Mouse (Mus musculus) heart, postnatal 0 days (tissue): ENCODE data around the gene Park7.

ENCODE experiments used
- CTCF ChIP-seq: IDR thresholded peaks from 2 replicates; pipeline ENCODE4 v1.5.1; 2016; ENCODE audit warnings: antibody characterized with exemption, control low read depth, low read depth
- EP300 ChIP-seq: IDR thresholded peaks from 2 replicates; pipeline ENCODE4 v1.6.1; 2016; ENCODE audit warnings: antibody characterized with exemption, low read depth

- TF ChIP-seq CTCF = no peak
- peak; percentile 26; the same call in 1 of the 2 replicates for TF ChIP-seq EP300
These were observed 494 bp downstream of the Park7 start for GRCm38 (mm10) chr4:150913743-150914142.
